9 mouse cellular contexts compared by ENCODE assay signal in genomic region chr17:81017132-81017531, GRCm38 (mm10). TPM values are rescaled to one million over a fixed set of nuclear protein-coding genes. Genes with fewer than 3 reads are reported as not detected.
A peak's percentile ranks its signal among the peaks of the same experiment; 100 is the strongest.
DNase-seq lines count a peak whose midpoint lies in the region; ATAC-seq lines count a peak whose summit lies in the region.
"Had no signal": no experiment of that assay in that cellular context is flagged by ENCODE, and none has a peak within 500 bp of the region (broad histone marks: within the 10 kb centered on the region; RNA-seq: fewer than 3 reads in every experiment).

No protein-coding gene starts in this region.

- H3K36me3 ChIP-seq in hindbrain, embryonic 14.5 days (replicated peaks; ENCODE audit: control insufficient read depth, insufficient read depth), result no peaks in the 10 kb centered on the region
- no peaks in the 10 kb centered on the region for H3K36me3 ChIP-seq in neural tube, embryonic 14.5 days (ENCODE audit: control insufficient read depth, insufficient read depth, low read length)
- H3K36me3 ChIP-seq in heart, embryonic 11.5 days (ENCODE audit: control insufficient read depth, insufficient read depth, low read length), result no peaks in the 10 kb centered on the region

- H3K4me3 ChIP-seq in hindbrain, embryonic 14.5 days (replicated peaks; ENCODE audit: low read length), result no peak overlapping the region
- no peak overlapping the region for H3K4me3 ChIP-seq in neural tube, embryonic 14.5 days (ENCODE audit: low read depth, low read length)
- no peak overlapping the region for H3K4me3 ChIP-seq in heart, embryonic 11.5 days (ENCODE audit: low read depth, low read length)

- H3K9ac ChIP-seq in hindbrain, embryonic 14.5 days, result no peak overlapping the region
- no peak overlapping the region for H3K9ac ChIP-seq in neural tube, embryonic 14.5 days (replicated peaks; ENCODE audit: low read depth, low read length)
- H3K9ac ChIP-seq in heart, embryonic 11.5 days (ENCODE audit: low read depth, low read length), result no peak overlapping the region

- H3K27me3 ChIP-seq in hindbrain, embryonic 14.5 days (ENCODE audit: control insufficient read depth, insufficient read depth, low read length), result no peaks in the 10 kb centered on the region
- H3K27me3 ChIP-seq in neural tube, embryonic 14.5 days (ENCODE audit: control insufficient read depth, insufficient read depth, low read length), result no peaks in the 10 kb centered on the region
- H3K27me3 ChIP-seq in heart, embryonic 11.5 days (ENCODE audit: control insufficient read depth, insufficient read depth, low read length), result no peaks in the 10 kb centered on the region

- DNase-seq in cerebellum, adult 11-12 months, result no peak
- DNase-seq in left cerebral cortex, postnatal 4 days, result peak; percentile 36
- no peak for DNase-seq in left cerebral cortex, adult 9 months (ENCODE audit: low spot score in 2 of 2)
- DNase-seq in hindbrain, embryonic 14.5 days (ENCODE audit: low spot score), result no peak
- DNase-seq in right cerebral cortex, postnatal 4 days, result no peak
- DNase-seq: right cerebral cortex, postnatal 25 days had no signal

- H3K9me3 ChIP-seq in hindbrain, embryonic 14.5 days (ENCODE audit: control insufficient read depth, low read length), result no peaks in the 10 kb centered on the region
- H3K9me3 ChIP-seq in neural tube, embryonic 14.5 days (ENCODE audit: control insufficient read depth, low read length), result no peaks in the 10 kb centered on the region
- no peaks in the 10 kb centered on the region for H3K9me3 ChIP-seq in heart, embryonic 11.5 days (replicated peaks; ENCODE audit: control insufficient read depth, low read length)

- intact Hi-C loops in left cerebral cortex, postnatal 4 days (cut with DNase I), result no loop called here

- no peaks in the 10 kb centered on the region for H3K4me1 ChIP-seq in hindbrain, embryonic 14.5 days (replicated peaks; ENCODE audit: control insufficient read depth, insufficient read depth, low read length)
- no peaks in the 10 kb centered on the region for H3K4me1 ChIP-seq in neural tube, embryonic 14.5 days (ENCODE audit: control insufficient read depth, insufficient read depth, low read length)
- H3K4me1 ChIP-seq in heart, embryonic 11.5 days (ENCODE audit: control insufficient read depth, insufficient read depth, low read length), result peaks cover 4% of the 10 kb centered on the region

- WGBS in hindbrain, embryonic 14.5 days, result 32% methylated on average over 1 of the region's 1 CpGs
- WGBS in neural tube, embryonic 14.5 days, result 32% methylated on average over 1 of the region's 1 CpGs
- 60% methylated on average over 1 of the region's 1 CpGs for WGBS in heart, embryonic 11.5 days (ENCODE audit: insufficient replicate concordance)

- H3K27ac ChIP-seq in hindbrain, embryonic 14.5 days, result no peak overlapping the region
- H3K27ac ChIP-seq in neural tube, embryonic 14.5 days (ENCODE audit: low read depth, low read length), result no peak overlapping the region
- H3K27ac ChIP-seq in heart, embryonic 11.5 days (ENCODE audit: low read depth, low read length), result no peak overlapping the region

- peak; percentile 22; the same call in 1 of the 2 replicates for ATAC-seq in cerebellum, adult (ENCODE audit: insufficient number of reproducible peaks, low FRiP score, low TSS enrichment)
- peak; percentile 48; the same call in 1 of the 2 replicates for ATAC-seq in hindbrain, embryonic 14.5 days (ENCODE audit: low FRiP score)
- ATAC-seq in neural tube, embryonic 14.5 days (ENCODE audit: low read depth), result peak; percentile 60; the same call in 1 of the 2 replicates
- no peak for ATAC-seq in heart, embryonic 11.5 days (replicated peaks; ENCODE audit: insufficient number of reproducible peaks, low FRiP score, low TSS enrichment)

- H3K4me2 ChIP-seq in hindbrain, embryonic 14.5 days (replicated peaks), result no peak overlapping the region
- no peak overlapping the region for H3K4me2 ChIP-seq in neural tube, embryonic 14.5 days (ENCODE audit: low read depth, low read length)
- H3K4me2 ChIP-seq in heart, embryonic 11.5 days, result no peak overlapping the region

RNA-seq across cellular contexts. Expression of gene Thumpd2, which starts 47.8 kb away (rescaled TPM):
- total RNA-seq in left cerebral cortex, postnatal 4 days (2021), result 1 to 10 TPM; 4.2 to 4.8 TPM
- polyA plus RNA-seq in hindbrain, embryonic 14.5 days (2014; fragmentation: Nextera tagmentation; extraction: Ambion mirVana), result 8.8 and 9.8 TPM in 2 replicates
- 8.6 and 9.7 TPM in 2 replicates for polyA plus RNA-seq in neural tube, embryonic 14.5 days (2014; fragmentation: Nextera tagmentation; extraction: Ambion mirVana)
- 11.0 and 12.0 TPM in 2 replicates for polyA plus RNA-seq in heart, embryonic 11.5 days (2014; fragmentation: Nextera tagmentation; extraction: Ambion mirVana)
